Mouse (Mus musculus) embryonic fibroblast, embryonic 13.5 days (primary cell): ENCODE measurements around the gene Hist1h2ac.

Experiments used
- CTCF ChIP-seq: IDR thresholded peaks from 2 replicates; pipeline ENCODE4 v1.5.1; 2011; ENCODE audit warnings: mild to moderate bottlenecking, control low read depth, low read length, moderate library complexity, borderline replicate concordance; ENCODE audit not compliant: insufficient read depth
- POLR2A ChIP-seq: IDR thresholded peaks from 2 replicates; pipeline ENCODE4 v1.6.1; 2011; ENCODE audit warnings: low read depth, mild to moderate bottlenecking, control low read depth, low read length, moderate library complexity

GRCm38 (mm10) chr13:23717176-23717575, 33.4 kb upstream of the Hist1h2ac start:
- TF ChIP-seq CTCF (no peak), POLR2A (no peak)
